Mouse (Mus musculus): ENCODE measurements at regions not wholly inside any gene's neighbourhood (a gene's known extent, or its start where the extent isn't known, plus 50 kb on each side); places are given as distances from the start of the nearest gene placed in this dataset.
A peak's percentile ranks its signal among the peaks of the same experiment; 100 is the strongest.

- intact Hi-C loops (cut with DNase I), result no loop called here
- DNase-seq (ENCODE audit: low spot score in 2 of 2), result no peak
Observed at GRCm38 (mm10) chr11:64650571-64651282, 214.3 kb upstream of the F930015N05Rik start.

GRCm38 (mm10) chr11:64652811-64653210, 216.4 kb upstream of the F930015N05Rik start:
- intact Hi-C loops (cut with DNase I), result no loop called here
- no peak for DNase-seq (ENCODE audit: low spot score in 2 of 2)

- no peak for DNase-seq (ENCODE audit: low spot score in 2 of 2)
- intact Hi-C loops (cut with DNase I), result no loop called here
Observed at GRCm38 (mm10) chr11:64655162-64655561, 218.7 kb upstream of the F930015N05Rik start.

GRCm38 (mm10) chr11:64663166-64663565, 226.7 kb upstream of the F930015N05Rik start:
- DNase-seq (ENCODE audit: low spot score in 2 of 2), result no peak
- intact Hi-C loops (cut with DNase I), result no loop called here

- intact Hi-C loops (cut with DNase I), result no loop called here
- no peak for DNase-seq (ENCODE audit: low spot score in 2 of 2)
Observed at GRCm38 (mm10) chr11:64667010-64667409, 230.6 kb upstream of the F930015N05Rik start.

GRCm38 (mm10) chr11:64667521-64667920, 231.1 kb upstream of the F930015N05Rik start:
- intact Hi-C loops (cut with DNase I), result no loop called here

GRCm38 (mm10) chr11:64671898-64672297, 235.4 kb upstream of the F930015N05Rik start:
- intact Hi-C loops (cut with DNase I), result no loop called here
- no peak for DNase-seq (ENCODE audit: low spot score in 2 of 2)

More at GRCm38 (mm10) chr11:64667521-64667920, 231.1 kb upstream of the F930015N05Rik start:
- DNase-seq (ENCODE audit: low spot score in 2 of 2), result no peak

GRCm38 (mm10) chr11:64673546-64673945, 237.1 kb upstream of the F930015N05Rik start:
- intact Hi-C loops (cut with DNase I), result no loop called here
- DNase-seq (ENCODE audit: low spot score in 2 of 2), result no peak

GRCm38 (mm10) chr11:64703776-64704175, 267.3 kb upstream of the F930015N05Rik start:
- intact Hi-C loops (cut with DNase I), result no loop called here
- DNase-seq (ENCODE audit: low spot score in 2 of 2), result no peak

- DNase-seq (ENCODE audit: low spot score in 2 of 2), result no peak
- intact Hi-C loops (cut with DNase I), result loop anchor here (10.0 kb wide), 2 partner anchors 637 to 787 kb away; partner anchors contain the start of genes Cox10 and Hs3st3b1
Observed at GRCm38 (mm10) chr11:64711801-64712200, 267.0 kb upstream of the Elac2 start.

GRCm38 (mm10) chr11:64715182-64715581, 263.7 kb upstream of the Elac2 start:
- DNase-seq (ENCODE audit: low spot score in 2 of 2), result no peak
- intact Hi-C loops (cut with DNase I), result loop anchor here (10.0 kb wide), 2 partner anchors 640 to 790 kb away; partner anchors contain the start of genes Cox10 and Hs3st3b1

GRCm38 (mm10) chr11:64718316-64719085, 260.3 kb upstream of the Elac2 start:
- DNase-seq (ENCODE audit: low spot score in 2 of 2), result peak; percentile 69 to 81
- intact Hi-C loops (cut with DNase I), result loop anchor here (10.0 kb wide), 2 partner anchors 644 to 794 kb away; partner anchors contain the start of genes Cox10 and Hs3st3b1

GRCm38 (mm10) chr11:64726249-64726648, 252.6 kb upstream of the Elac2 start:
- intact Hi-C loops (cut with DNase I), result no loop called here
- DNase-seq (ENCODE audit: low spot score in 2 of 2), result no peak

GRCm38 (mm10) chr11:64727841-64728421, 250.9 kb upstream of the Elac2 start:
- DNase-seq (ENCODE audit: low spot score in 2 of 2), result no peak
- intact Hi-C loops (cut with DNase I), result no loop called here

- DNase-seq (ENCODE audit: low spot score in 2 of 2), result no peak
- intact Hi-C loops (cut with DNase I), result no loop called here
Observed at GRCm38 (mm10) chr11:64738948-64739347, 239.9 kb upstream of the Elac2 start.

- intact Hi-C loops (cut with DNase I), result no loop called here
- DNase-seq (ENCODE audit: low spot score in 2 of 2), result no peak
Observed at GRCm38 (mm10) chr11:64743753-64744152, 235.1 kb upstream of the Elac2 start.

GRCm38 (mm10) chr11:64746146-64746545, 232.7 kb upstream of the Elac2 start:
- no peak for DNase-seq (ENCODE audit: low spot score in 2 of 2)
- intact Hi-C loops (cut with DNase I), result no loop called here

- DNase-seq (ENCODE audit: low spot score in 2 of 2), result no peak
- intact Hi-C loops (cut with DNase I), result no loop called here
Observed at GRCm38 (mm10) chr11:64749976-64750375, 228.9 kb upstream of the Elac2 start.

GRCm38 (mm10) chr11:64752299-64752698, 226.5 kb upstream of the Elac2 start:
- no peak for DNase-seq (ENCODE audit: low spot score in 2 of 2)
- intact Hi-C loops (cut with DNase I), result no loop called here

GRCm38 (mm10) chr11:64752816-64753215, 226.0 kb upstream of the Elac2 start:
- intact Hi-C loops (cut with DNase I), result no loop called here
- DNase-seq (ENCODE audit: low spot score in 2 of 2), result peak; percentile 5 to 8

All from left cerebral cortex, postnatal 36 days (tissue).